Mouse (Mus musculus) forebrain, embryonic 11.5 days (tissue): Measurements from ENCODE around the gene Il6ra. TPM values are rescaled to one million over a fixed set of nuclear protein-coding genes. Genes with fewer than 3 reads are reported as not detected.

Experiments used
- ATAC-seq: fragments of 200-750 bp; cut with Nextera tagmentation; replicated peaks from 2 replicates; pipeline ENCODE4 v1.8.0; 2017; ENCODE audit warnings: moderate TSS enrichment; ENCODE audit not compliant: low FRiP score
- DNase-seq: peaks from one replicate; pipeline ENCODE4 v3.0.0-alpha.2; 2017; ENCODE audit warnings: low spot score
- H3K27ac ChIP-seq: fragments of 300-500 bp; sonication (generic); 2 replicates; pipeline ENCODE4 v1.5.1; 2014; ENCODE audit warnings: low read depth, low read length
- H3K27me3 ChIP-seq: fragments of 300-500 bp; sonication (generic); 2 replicates; pipeline ENCODE4 v1.6.1; 2014; ENCODE audit warnings: mild to moderate bottlenecking, low read length, mixed read lengths; ENCODE audit not compliant: control insufficient read depth, insufficient read depth
- H3K36me3 ChIP-seq: fragments of 300-500 bp; sonication (generic); 2 replicates; pipeline ENCODE4 v1.6.1; 2014; ENCODE audit warnings: mild to moderate bottlenecking, low read length, moderate library complexity, mixed read lengths; ENCODE audit not compliant: control insufficient read depth, insufficient read depth
- H3K4me1 ChIP-seq: fragments of 300-500 bp; sonication (generic); replicated peaks from 2 replicates; pipeline ENCODE4 v1.6.1; 2014; ENCODE audit warnings: low read length, mixed read lengths; ENCODE audit not compliant: control insufficient read depth, insufficient read depth
- H3K4me2 ChIP-seq: fragments of 300-500 bp; sonication (generic); 2 replicates; pipeline ENCODE4 v1.6.1; 2014; ENCODE audit warnings: low read depth, mild to moderate bottlenecking, low read length, moderate library complexity, mixed read lengths; ENCODE audit not compliant: severe bottlenecking
- H3K4me3 ChIP-seq: fragments of 300-500 bp; sonication (generic); 2 replicates; pipeline ENCODE4 v1.5.1; 2014; ENCODE audit warnings: low read depth, low read length
- H3K9ac ChIP-seq: fragments of 300-500 bp; sonication (generic); 2 replicates; pipeline ENCODE4 v1.6.1; 2014; ENCODE audit warnings: low read length
- H3K9me3 ChIP-seq: fragments of 300-500 bp; sonication (generic); 2 replicates; pipeline ENCODE4 v1.6.1; 2016; ENCODE audit warnings: low read length, mixed read lengths; ENCODE audit not compliant: control insufficient read depth
- WGBS: fragments of 180-500 bp; shearing (Covaris S2); extraction: QIAGEN DNeasy Blood & Tissue Kit; methylation state at CpG from one replicate; pipeline ENCODE4 v1.1.7; 2014; 5-methylcytosine and 5-hydroxymethylcytosine counted together
- polyA plus RNA-seq: library from polyadenylated mRNA; unstranded; fragments of >200 nt; fragmentation: Nextera tagmentation; extraction: Ambion mirVana; gene quantifications from 2 replicates; pipeline ENCODE4 v1.2.1, GENCODE M21; 2014

Gene Il6ra
- polyA plus RNA-seq, 1 experiment from 2014 or later = 0.27 TPM

DNA sequence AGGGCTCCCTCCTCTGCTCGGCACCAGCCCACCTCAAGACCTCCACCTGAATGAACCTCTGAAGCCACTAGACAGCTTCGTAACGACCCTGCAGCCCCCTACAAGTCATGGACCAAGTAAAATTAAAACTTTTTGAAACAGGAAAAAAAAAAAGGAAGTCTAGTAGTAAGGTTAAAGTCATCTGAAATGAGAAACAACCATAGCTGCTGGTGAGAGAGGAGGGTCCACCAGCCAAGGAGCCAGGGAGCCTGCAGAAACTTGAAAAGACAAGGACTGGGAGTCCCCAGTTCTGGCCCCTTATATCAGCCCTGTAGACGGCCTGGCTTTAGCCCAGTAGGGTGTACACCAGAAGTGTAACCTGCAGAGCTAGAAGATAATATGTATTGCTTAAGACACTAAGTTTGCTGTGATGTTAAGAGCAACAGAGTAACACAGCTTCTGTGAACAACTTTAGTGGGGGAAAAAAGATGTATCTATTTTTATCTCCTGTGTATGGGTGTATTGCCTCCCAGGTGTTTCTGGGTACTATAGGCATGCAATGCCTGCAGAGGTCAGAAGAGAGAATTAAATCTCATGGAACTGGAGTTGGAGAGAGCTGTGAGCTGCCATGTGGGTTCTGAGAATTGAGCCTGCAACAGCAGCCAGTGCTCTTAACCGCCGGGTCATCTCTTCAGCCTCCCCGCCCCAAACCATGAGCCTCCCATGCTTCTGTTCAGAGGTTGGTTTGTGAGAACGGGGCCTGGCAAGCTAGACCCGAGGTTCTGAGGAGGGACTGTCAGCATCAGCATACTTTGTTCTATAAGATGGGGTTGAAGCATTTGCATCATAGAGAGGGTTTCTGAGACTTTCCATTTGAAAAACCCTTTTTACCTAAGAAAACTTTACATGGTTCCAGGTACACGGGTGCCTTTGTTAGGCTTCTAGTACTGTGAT is 91.2 kb downstream of the Il6ra start:
- ATAC-seq (no peak), DNase-seq (no peak)
- Histone ChIP-seq H3K4me2 (no peak overlapping the region), H3K36me3 (no peaks in the 10 kb centered on the region), H3K9me3 (no peaks in the 10 kb centered on the region), H3K4me3 (no peak overlapping the region), H3K27me3 (no peaks in the 10 kb centered on the region), H3K4me1 (no peaks in the 10 kb centered on the region), H3K9ac (no peak overlapping the region), H3K27ac (no peak overlapping the region)
- 78% methylated on average over 10 of the region's 10 CpGs for WGBS

DNA sequence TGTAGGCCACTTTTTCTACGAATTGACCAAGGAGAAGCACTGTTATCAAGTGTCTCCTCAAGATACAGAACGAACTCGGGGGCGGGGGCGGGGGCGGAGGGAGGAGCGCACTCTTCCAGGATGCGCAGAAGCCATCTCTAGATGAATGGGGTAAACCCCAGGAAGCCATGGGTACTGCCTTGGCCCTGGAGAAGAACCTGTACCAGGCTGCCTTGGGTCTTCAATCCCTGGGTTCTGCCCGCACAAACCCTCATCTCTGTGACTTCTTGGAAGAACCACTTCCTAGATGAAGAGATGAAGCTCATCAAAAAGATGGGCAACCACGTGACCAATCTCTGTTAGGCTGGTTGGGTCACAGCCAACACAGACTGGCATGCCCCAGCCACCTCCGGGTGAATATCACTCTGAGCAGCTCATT is 91.9 kb downstream of the Il6ra start:
- Histone ChIP-seq H3K4me1 (no peaks in the 10 kb centered on the region), H3K4me2 (no peak overlapping the region), H3K36me3 (no peaks in the 10 kb centered on the region), H3K9me3 (no peaks in the 10 kb centered on the region), H3K9ac (no peak overlapping the region), H3K4me3 (no peak overlapping the region), H3K27ac (no peak overlapping the region), H3K27me3 (no peaks in the 10 kb centered on the region)
- no peak for ATAC-seq
- 89% methylated on average over 11 of the region's 11 CpGs for WGBS
- no peak for DNase-seq

DNA sequence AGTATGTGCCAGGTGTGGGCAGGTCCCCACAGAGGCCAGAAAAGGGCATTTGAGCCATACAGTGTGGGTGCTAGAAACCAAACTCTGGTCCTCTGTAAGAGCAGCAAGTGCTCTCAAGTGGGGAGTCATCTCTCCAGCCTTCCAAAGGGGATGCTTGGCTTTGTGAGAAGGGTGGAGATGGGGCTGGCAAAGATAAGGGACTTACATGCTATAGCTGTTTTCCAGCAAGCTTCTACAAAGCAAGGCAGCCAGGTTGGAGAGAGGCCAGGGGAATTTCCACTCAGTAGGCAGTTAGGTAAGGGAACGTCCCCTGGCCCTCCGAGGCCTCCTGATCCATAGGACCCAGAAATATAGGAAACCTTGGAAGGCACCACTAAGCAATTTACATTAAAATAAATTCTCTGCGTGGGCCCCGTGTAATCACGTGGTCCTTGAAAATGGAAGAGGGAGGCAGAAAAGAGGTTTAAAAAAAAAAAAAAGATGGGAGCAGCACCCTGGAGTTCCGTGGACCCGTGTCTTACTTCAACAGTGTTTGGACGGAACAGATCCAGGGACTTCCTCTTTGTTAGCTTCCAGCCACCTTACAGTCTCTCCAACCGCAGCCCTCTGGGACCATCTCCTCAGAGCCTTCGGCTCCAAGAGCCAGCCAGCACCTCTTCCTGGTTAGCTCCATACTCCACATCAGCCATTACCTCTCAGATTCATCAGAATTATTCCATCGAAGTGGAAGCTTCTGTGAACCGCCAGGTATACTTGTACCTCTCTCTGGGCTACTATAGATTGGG is 92.5 kb downstream of the Il6ra start:
- Histone ChIP-seq H3K36me3 (no peaks in the 10 kb centered on the region), H3K27me3 (no peaks in the 10 kb centered on the region), H3K4me2 (no peak overlapping the region), H3K27ac (no peak overlapping the region), H3K9ac (no peak overlapping the region), H3K9me3 (no peaks in the 10 kb centered on the region), H3K4me1 (no peaks in the 10 kb centered on the region), H3K4me3 (no peak overlapping the region)
- DNase-seq = no peak
- no peak for ATAC-seq
- WGBS = 87% methylated on average over 12 of the region's 12 CpGs

DNA sequence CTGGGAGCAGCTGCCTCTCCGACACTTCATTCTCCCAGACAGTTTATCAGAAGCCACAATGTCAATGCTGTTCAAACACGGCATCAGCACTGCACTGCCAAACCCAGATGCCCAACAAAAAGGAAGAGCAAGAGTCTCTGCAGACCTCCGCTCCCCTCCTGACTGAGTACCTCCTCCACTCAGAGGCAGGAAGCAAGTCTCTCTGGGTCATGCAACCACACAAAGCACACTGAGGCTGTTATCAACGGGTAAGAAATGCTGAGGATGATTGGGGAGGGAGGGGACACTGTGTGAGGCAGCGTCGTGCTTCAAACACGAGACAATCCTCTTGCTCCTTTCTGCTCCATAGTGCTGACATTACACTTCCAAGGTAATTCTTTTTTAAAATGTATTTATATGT is 93.1 kb downstream of the Il6ra start:
- H3K36me3 ChIP-seq = no peaks in the 10 kb centered on the region
- H3K9ac ChIP-seq = no peak overlapping the region
- no peak overlapping the region for H3K4me2 ChIP-seq
- H3K4me1 ChIP-seq = no peaks in the 10 kb centered on the region
- no peak overlapping the region for H3K4me3 ChIP-seq
- no peak for DNase-seq
- no peaks in the 10 kb centered on the region for H3K9me3 ChIP-seq
- no peak overlapping the region for H3K27ac ChIP-seq
- H3K27me3 ChIP-seq = no peaks in the 10 kb centered on the region
- ATAC-seq = no peak
- WGBS = 73% methylated on average over 7 of the region's 7 CpGs

DNA sequence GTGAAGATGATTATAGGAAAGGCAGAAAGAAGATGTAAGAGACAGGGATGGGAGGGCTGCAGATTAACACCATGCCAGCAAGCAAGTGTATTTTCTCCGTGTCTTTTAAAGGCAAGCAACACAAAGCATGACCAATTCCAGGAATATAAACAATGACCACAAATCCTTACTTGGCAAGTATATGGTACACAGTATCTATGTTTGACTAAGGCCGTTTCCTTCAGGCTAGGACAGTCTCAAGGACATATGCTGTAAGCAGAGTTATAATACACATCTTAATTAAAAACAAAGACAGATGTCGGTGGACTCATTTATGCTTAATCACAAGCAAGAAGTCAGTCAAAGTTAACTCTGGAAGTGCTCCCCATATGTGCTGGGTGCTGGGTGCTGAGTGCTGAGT is 94.4 kb downstream of the Il6ra start:
- Histone ChIP-seq H3K9ac (no peak overlapping the region), H3K9me3 (no peaks in the 10 kb centered on the region), H3K36me3 (no peaks in the 10 kb centered on the region), H3K4me2 (no peak overlapping the region), H3K4me3 (no peak overlapping the region), H3K27me3 (no peaks in the 10 kb centered on the region), H3K27ac (no peak overlapping the region), H3K4me1 (no peaks in the 10 kb centered on the region)
- no peak for ATAC-seq
- no peak for DNase-seq
- 82% methylated on average over 3 of the region's 3 CpGs for WGBS

DNA sequence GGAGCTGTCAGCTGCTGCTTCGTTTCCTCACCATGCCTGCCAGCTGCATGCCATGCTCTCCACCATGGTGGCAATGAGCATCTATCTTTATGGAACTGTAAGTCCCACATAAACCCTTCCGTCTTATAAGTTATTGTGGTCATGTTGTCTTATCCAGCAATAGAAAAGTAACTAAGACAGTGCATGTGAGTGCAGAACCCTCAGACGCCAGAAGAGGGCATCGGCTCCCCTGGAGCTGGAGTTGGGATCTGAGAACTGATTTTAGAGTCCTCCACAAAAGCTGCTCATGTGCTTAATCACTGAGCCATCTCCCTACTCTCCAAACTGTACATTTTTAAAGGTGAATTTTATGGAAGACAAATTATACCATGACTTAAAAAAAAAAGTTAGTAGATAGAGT is 95.9 kb downstream of the Il6ra start:
- H3K4me3 ChIP-seq = no peak overlapping the region
- WGBS = 62% methylated on average over 4 of the region's 4 CpGs
- H3K36me3 ChIP-seq = no peaks in the 10 kb centered on the region
- DNase-seq = no peak
- no peaks in the 10 kb centered on the region for H3K9me3 ChIP-seq
- ATAC-seq = no peak
- H3K4me2 ChIP-seq = no peak overlapping the region
- H3K27ac ChIP-seq = no peak overlapping the region
- H3K27me3 ChIP-seq = no peaks in the 10 kb centered on the region
- H3K9ac ChIP-seq = no peak overlapping the region
- no peaks in the 10 kb centered on the region for H3K4me1 ChIP-seq

Other genes starting within 250 kb of the Il6ra start
- 22.4 and 23.2 TPM in 2 replicates for gene Adar, start 198.2 kb downstream of the Il6ra start, polyA plus RNA-seq
- 10.2 and 10.3 TPM in 2 replicates for gene Chrnb2, start 148.6 kb downstream of the Il6ra start, polyA plus RNA-seq
- 20.7 and 25.4 TPM in 2 replicates for gene Ube2q1, start 139.6 kb downstream of the Il6ra start, polyA plus RNA-seq
- 2.0 and 2.4 TPM in 2 replicates for gene She, start 81.8 kb downstream of the Il6ra start, polyA plus RNA-seq
- gene Atp8b2, start 50.3 kb upstream of the Il6ra start, polyA plus RNA-seq = 14.9 and 15.4 TPM in 2 replicates
- gene Hax1, start 85.6 kb upstream of the Il6ra start, polyA plus RNA-seq = 168 and 174 TPM in 2 replicates
- gene 4933434E20Rik, start 138.4 kb upstream of the Il6ra start, polyA plus RNA-seq = 183 and 211 TPM in 2 replicates
- 227 and 253 TPM in 2 replicates for gene Ubap2l, start 139.4 kb upstream of the Il6ra start, polyA plus RNA-seq
- gene Tpm3, start 159.5 kb upstream of the Il6ra start, polyA plus RNA-seq = 523 and 535 TPM in 2 replicates
- gene Nup210l, start 190.9 kb upstream of the Il6ra start, polyA plus RNA-seq = 0.67 and 0.88 TPM in 2 replicates